Mouse (Mus musculus) forebrain, embryonic 13.5 days (tissue): ENCODE measurements around the gene Gsto1. TPM values are rescaled to one million over a fixed set of nuclear protein-coding genes. Genes with fewer than 3 reads are reported as not detected.
"Not testable (repeated sequence)": the region's sequence is repeated elsewhere in the genome, so short reads cannot be mapped to it uniquely, and the experiment has no call there.

Source experiments
- ATAC-seq: fragments of 200-750 bp; cut with Nextera tagmentation; 2 replicates; pipeline ENCODE4 v1.8.0; 2017
- H3K27ac ChIP-seq: fragments of 300-500 bp; sonication (generic); 2 replicates; pipeline ENCODE4 v1.5.1; 2015; ENCODE audit warnings: inconsistent platforms, mild to moderate bottlenecking, moderate library complexity
- H3K27me3 ChIP-seq: fragments of 300-500 bp; sonication (generic); 2 replicates; pipeline ENCODE4 v1.6.1; 2015; ENCODE audit warnings: mild to moderate bottlenecking, inconsistent platforms
- H3K36me3 ChIP-seq: fragments of 300-500 bp; sonication (generic); 2 replicates; pipeline ENCODE4 v1.6.1; 2015; ENCODE audit warnings: mild to moderate bottlenecking, inconsistent platforms; ENCODE audit not compliant: poor library complexity, severe bottlenecking
- H3K4me1 ChIP-seq: fragments of 300-500 bp; sonication (generic); 2 replicates; pipeline ENCODE4 v1.6.1; 2015; ENCODE audit warnings: inconsistent platforms
- H3K4me2 ChIP-seq: fragments of 300-500 bp; sonication (generic); 2 replicates; pipeline ENCODE4 v1.6.1; 2015; ENCODE audit warnings: inconsistent platforms, mild to moderate bottlenecking, moderate library complexity
- H3K4me3 ChIP-seq: fragments of 300-500 bp; sonication (generic); 2 replicates; pipeline ENCODE4 v1.5.1; 2015; ENCODE audit warnings: mild to moderate bottlenecking, inconsistent platforms
- H3K9ac ChIP-seq: fragments of 300-500 bp; sonication (generic); 2 replicates; pipeline ENCODE4 v1.6.1; 2015; ENCODE audit warnings: mild to moderate bottlenecking, inconsistent platforms
- H3K9me3 ChIP-seq: fragments of 300-500 bp; sonication (generic); replicated peaks from 2 replicates; pipeline ENCODE4 v1.6.1; 2016; ENCODE audit warnings: inconsistent platforms
- WGBS: fragments of 180-500 bp; shearing (Covaris S2); methylation state at CpG from one replicate; pipeline ENCODE4 v1.1.7; 2015; 5-methylcytosine and 5-hydroxymethylcytosine counted together
- polyA plus RNA-seq: library from polyadenylated mRNA; unstranded; fragments of >200 nt; fragmentation: Nextera tagmentation; extraction: Ambion mirVana; gene quantifications from 2 replicates; pipeline ENCODE4 v1.2.1, GENCODE M21; 2015

Gene Gsto1
- polyA plus RNA-seq, 1 experiment from 2014 or later = 80.3 TPM

- peaks cover 5% of the 10 kb centered on the region; the same call in 1 of the 2 replicates for H3K27me3 ChIP-seq
- H3K9me3 ChIP-seq = no peaks in the 10 kb centered on the region
- no peak overlapping the region for H3K4me2 ChIP-seq
- no peak overlapping the region for H3K9ac ChIP-seq
- ATAC-seq = no peak
- H3K4me1 ChIP-seq = no peaks in the 10 kb centered on the region
- no peak overlapping the region for H3K4me3 ChIP-seq
- over 99% methylated on average over 5 of the region's 5 CpGs for whole genome bisulfite sequencing
- H3K36me3 ChIP-seq = no peaks in the 10 kb centered on the region
- H3K27ac ChIP-seq = no peak overlapping the region
These were observed 20.2 kb upstream of the Gsto1 start for GRCm38 (mm10) chr19:47834614-47835013.

- Histone ChIP-seq H3K27ac (no peak overlapping the region), H3K4me2 (no peak overlapping the region), H3K9ac (no peak overlapping the region), H3K4me1 (no peaks in the 10 kb centered on the region), H3K27me3 (peaks cover 5% of the 10 kb centered on the region; the same call in 1 of the 2 replicates), H3K36me3 (no peaks in the 10 kb centered on the region), H3K4me3 (no peak overlapping the region), H3K9me3 (no peaks in the 10 kb centered on the region)
- 84% methylated on average over 7 of the region's 7 CpGs for WGBS
- ATAC-seq = no peak
These were observed 19.0 kb upstream of the Gsto1 start for GRCm38 (mm10) chr19:47835776-47836175.

GRCm38 (mm10) chr19:47836701-47837526, 17.9 kb upstream of the Gsto1 start:
- ATAC-seq = peak; percentile 96
- Histone ChIP-seq H3K4me2 (peak overlapping the region; percentile 86), H3K9ac (peak overlapping the region; percentile 60), H3K36me3 (no peaks in the 10 kb centered on the region), H3K9me3 (no peaks in the 10 kb centered on the region), H3K4me1 (no peaks in the 10 kb centered on the region), H3K4me3 (peak overlapping the region; percentile 53), H3K27me3 (peaks cover 5% of the 10 kb centered on the region; the same call in 1 of the 2 replicates), H3K27ac (no peak overlapping the region)
- WGBS = 2% methylated on average over 49 of the region's 49 CpGs

GRCm38 (mm10) chr19:47837527-47837901, 17.3 kb upstream of the Gsto1 start:
- H3K27me3 ChIP-seq = peaks cover 5% of the 10 kb centered on the region; the same call in 1 of the 2 replicates
- peak overlapping the region; percentile 60 for H3K9ac ChIP-seq
- ATAC-seq = no peak; the same call in 1 of the 2 replicates
- no peaks in the 10 kb centered on the region for H3K9me3 ChIP-seq
- H3K4me1 ChIP-seq = no peaks in the 10 kb centered on the region
- peak overlapping the region; percentile 53 for H3K4me3 ChIP-seq
- no peaks in the 10 kb centered on the region for H3K36me3 ChIP-seq
- peak overlapping the region; percentile 86 for H3K4me2 ChIP-seq
- H3K27ac ChIP-seq = no peak overlapping the region
- WGBS = 2% methylated on average over 6 of the region's 6 CpGs

- H3K27me3 ChIP-seq, H3K4me2 ChIP-seq, H3K27ac ChIP-seq, H3K9me3 ChIP-seq, H3K4me3 ChIP-seq, H3K36me3 ChIP-seq, ATAC-seq, H3K9ac ChIP-seq, H3K4me1 ChIP-seq: not testable (repeated sequence)
- 90% methylated on average over 15 of the region's 15 CpGs for WGBS
These were observed 13.5 kb upstream of the Gsto1 start for GRCm38 (mm10) chr19:47841234-47841633.

GRCm38 (mm10) chr19:47849735-47850134, 5.0 kb upstream of the Gsto1 start:
- no peak overlapping the region for H3K4me2 ChIP-seq
- ATAC-seq = no peak
- peaks cover 9% of the 10 kb centered on the region; the same call in 1 of the 2 replicates for H3K4me1 ChIP-seq
- WGBS = 84% methylated on average over 3 of the region's 3 CpGs
- H3K4me3 ChIP-seq = no peak overlapping the region
- H3K9ac ChIP-seq = no peak overlapping the region
- peaks cover 4% of the 10 kb centered on the region; the same call in 1 of the 2 replicates for H3K27me3 ChIP-seq
- no peaks in the 10 kb centered on the region for H3K9me3 ChIP-seq
- H3K27ac ChIP-seq = no peak overlapping the region
- no peaks in the 10 kb centered on the region for H3K36me3 ChIP-seq

GRCm38 (mm10) chr19:47852131-47852530, 2.6 kb upstream of the Gsto1 start:
- H3K27ac ChIP-seq, H3K4me2 ChIP-seq, H3K9me3 ChIP-seq, H3K27me3 ChIP-seq, H3K4me3 ChIP-seq, H3K36me3 ChIP-seq, ATAC-seq, H3K9ac ChIP-seq: not testable (repeated sequence)
- WGBS = 75% methylated on average over 3 of the region's 3 CpGs
- peaks cover 17% of the 10 kb centered on the region for H3K4me1 ChIP-seq

- H3K4me2 ChIP-seq = no peak overlapping the region
- WGBS = 86% methylated on average over 3 of the region's 3 CpGs
- no peak for ATAC-seq
- H3K27ac ChIP-seq = no peak overlapping the region
- H3K4me1 ChIP-seq = peaks cover 17% of the 10 kb centered on the region
- H3K9ac ChIP-seq = no peak overlapping the region
- H3K36me3 ChIP-seq = no peaks in the 10 kb centered on the region
- H3K9me3 ChIP-seq = no peaks in the 10 kb centered on the region
- no peak overlapping the region for H3K4me3 ChIP-seq
- H3K27me3 ChIP-seq = peaks cover 7% of the 10 kb centered on the region; the same call in 1 of the 2 replicates
These were observed 1.7 kb upstream of the Gsto1 start for GRCm38 (mm10) chr19:47853053-47853452.

GRCm38 (mm10) chr19:47853951-47854795, 597 bp upstream of the Gsto1 start:
- Histone ChIP-seq H3K4me3 (peak overlapping the region; percentile 63), H3K27me3 (peaks cover 7% of the 10 kb centered on the region; the same call in 1 of the 2 replicates), H3K9ac (peak overlapping the region; percentile 80), H3K4me2 (peak overlapping the region; percentile 97), H3K36me3 (0 out of 2 replicates have a peak, but pooled peaks cover under 1% of the 10 kb centered on the region), H3K9me3 (no peaks in the 10 kb centered on the region), H3K4me1 (peaks cover 17% of the 10 kb centered on the region), H3K27ac (no peak overlapping the region)
- ATAC-seq = peak; percentile 77
- 19% methylated on average over 13 of the region's 13 CpGs for WGBS

- H3K4me2 ChIP-seq = no peak overlapping the region
- H3K9me3 ChIP-seq = no peaks in the 10 kb centered on the region
- no peak for ATAC-seq
- H3K36me3 ChIP-seq = peaks cover 14% of the 10 kb centered on the region; the same call in 1 of the 2 replicates
- no peak overlapping the region for H3K4me3 ChIP-seq
- no peak overlapping the region for H3K9ac ChIP-seq
- 83% methylated on average over 18 of the region's 18 CpGs for WGBS
- no peak overlapping the region for H3K27ac ChIP-seq
- peaks cover 7% of the 10 kb centered on the region; the same call in 1 of the 2 replicates for H3K27me3 ChIP-seq
- H3K4me1 ChIP-seq = peaks cover 17% of the 10 kb centered on the region
These were observed 3.5 kb downstream of the Gsto1 start for GRCm38 (mm10) chr19:47857957-47858942.

- 92% methylated on average over 8 of the region's 8 CpGs for WGBS
- Histone ChIP-seq H3K27ac (no peak overlapping the region), H3K4me1 (peaks cover 13% of the 10 kb centered on the region), H3K27me3 (peaks cover 3% of the 10 kb centered on the region; the same call in 1 of the 2 replicates), H3K9me3 (no peaks in the 10 kb centered on the region), H3K36me3 (peaks cover 14% of the 10 kb centered on the region; the same call in 1 of the 2 replicates), H3K4me2 (no peak overlapping the region), H3K4me3 (no peak overlapping the region), H3K9ac (no peak overlapping the region)
- no peak for ATAC-seq
These were observed 4.4 kb downstream of the Gsto1 start for GRCm38 (mm10) chr19:47859180-47859579.
